Mouse (Mus musculus): Measurements from ENCODE around the gene 0610009B22Rik.
"Not testable (repeated sequence)": the region's sequence is repeated elsewhere in the genome, so short reads cannot be mapped to it uniquely, and the experiment has no call there.

The 0610009B22Rik gene

DNA sequence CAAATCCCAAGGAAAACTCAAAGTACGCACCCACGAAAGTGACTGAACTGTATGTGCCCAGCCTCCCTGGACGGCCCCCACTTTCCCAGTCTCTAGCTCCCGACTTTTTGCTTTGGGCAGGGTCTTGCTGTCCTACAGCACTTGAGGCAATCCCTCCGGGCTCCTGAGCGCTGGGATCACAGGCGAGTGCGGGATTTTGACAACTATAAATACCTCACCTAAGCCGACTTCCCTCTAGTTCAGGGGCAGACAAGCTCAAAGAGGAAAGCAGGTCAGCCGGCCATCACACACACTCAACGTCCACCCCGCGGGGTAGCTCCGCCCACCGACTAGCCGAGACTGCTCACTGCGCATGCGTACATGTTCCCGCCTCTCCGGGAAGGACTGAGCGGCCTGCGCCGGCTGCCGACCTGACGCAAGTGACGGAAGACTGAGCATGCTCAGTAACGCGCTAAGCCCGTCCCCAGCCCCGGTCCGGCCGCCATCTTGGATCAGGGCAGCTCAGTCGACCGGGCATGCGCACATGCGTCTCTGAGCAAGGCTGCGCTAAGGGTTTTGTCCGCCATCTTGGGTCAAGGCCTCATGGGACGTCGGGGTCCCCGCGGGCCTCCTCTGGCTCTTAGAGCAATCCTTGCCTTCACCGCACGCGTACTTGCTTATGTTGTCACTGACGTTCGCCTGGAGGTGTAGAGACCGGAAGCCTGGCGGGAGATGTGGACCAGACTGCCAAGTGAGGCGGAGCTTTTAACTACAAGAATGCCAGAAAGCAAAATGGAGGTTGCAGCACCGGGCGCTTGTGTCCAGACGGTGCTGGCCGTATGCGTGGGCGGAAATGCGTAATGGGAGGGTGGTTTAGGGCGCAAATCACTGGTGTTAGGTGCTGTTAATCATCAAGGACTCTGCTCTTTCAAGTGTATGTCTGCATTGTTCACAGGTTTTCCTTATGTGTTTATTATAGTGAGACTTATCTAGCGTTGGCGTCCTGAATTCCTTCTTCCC lies at the start of gene 0610009B22Rik:
0610009B22Rik (minus strand) TSS at position 545 of the 999 bp plus-strand sequence.
- DNase-seq (ENCODE audit: low read depth, low spot score), result peak; percentile 100

DNA sequence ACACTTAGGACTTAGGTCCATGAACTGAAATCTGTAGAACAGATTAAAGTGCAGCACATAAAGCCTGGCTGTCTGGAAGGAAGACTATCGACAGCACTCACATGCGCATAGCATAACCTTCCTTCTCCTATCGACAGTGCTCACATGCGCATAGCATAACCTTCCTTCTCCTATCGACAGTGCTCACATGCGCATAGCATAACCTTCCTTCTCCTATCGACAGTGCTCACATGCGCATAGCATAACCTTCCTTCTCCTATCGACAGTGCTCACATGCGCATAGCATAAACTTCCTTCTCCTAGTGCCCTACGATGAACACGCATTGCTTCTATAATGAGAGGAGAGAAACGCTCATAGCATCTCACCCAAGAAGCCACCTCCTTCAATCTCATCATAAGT lies 45.5 kb upstream of the 0610009B22Rik start:
- not testable (repeated sequence) for DNase-seq (ENCODE audit: low read depth, low spot score)

DNA sequence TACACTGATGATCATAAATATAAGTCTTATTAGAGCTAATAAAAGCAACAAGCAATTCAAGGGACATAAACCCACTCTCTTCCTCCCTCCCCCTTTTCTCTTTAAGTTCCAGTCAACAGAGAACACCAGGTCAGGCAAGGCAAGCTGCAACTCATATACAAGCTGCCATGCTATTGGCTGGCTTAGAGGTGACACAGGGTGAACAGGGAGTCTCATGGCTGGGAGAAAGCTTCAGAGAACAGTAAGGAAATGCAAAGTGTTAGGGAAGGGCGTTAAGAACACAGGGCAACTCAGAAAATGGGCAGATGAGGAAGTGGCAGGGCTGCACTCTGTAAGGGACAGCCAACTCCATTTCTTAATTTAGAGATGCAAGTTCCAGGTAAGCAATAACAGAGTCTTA lies 44.2 kb upstream of the 0610009B22Rik start:
- no peak for DNase-seq (ENCODE audit: low read depth, low spot score)

DNA sequence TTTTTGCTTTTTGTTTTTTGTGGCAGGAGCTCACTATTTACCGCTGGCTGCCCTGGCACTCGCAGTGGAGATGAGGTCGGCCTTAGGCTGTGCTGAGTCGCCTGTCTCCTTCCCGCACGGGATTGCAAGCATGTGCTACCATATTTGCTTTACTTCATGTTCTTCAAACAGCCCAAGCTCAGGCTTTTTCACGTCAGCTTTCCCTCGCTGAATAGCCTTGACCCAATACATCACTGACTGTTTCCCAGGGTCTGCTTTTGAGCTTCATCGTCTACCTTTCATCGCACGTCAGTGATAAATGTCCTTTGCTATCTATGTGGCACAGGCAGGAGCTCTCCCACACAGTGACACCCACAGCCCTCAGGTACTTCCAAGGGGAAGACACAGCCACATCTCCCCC lies 32.4 kb upstream of the 0610009B22Rik start:
- no peak for DNase-seq (ENCODE audit: low read depth, low spot score)

DNA sequence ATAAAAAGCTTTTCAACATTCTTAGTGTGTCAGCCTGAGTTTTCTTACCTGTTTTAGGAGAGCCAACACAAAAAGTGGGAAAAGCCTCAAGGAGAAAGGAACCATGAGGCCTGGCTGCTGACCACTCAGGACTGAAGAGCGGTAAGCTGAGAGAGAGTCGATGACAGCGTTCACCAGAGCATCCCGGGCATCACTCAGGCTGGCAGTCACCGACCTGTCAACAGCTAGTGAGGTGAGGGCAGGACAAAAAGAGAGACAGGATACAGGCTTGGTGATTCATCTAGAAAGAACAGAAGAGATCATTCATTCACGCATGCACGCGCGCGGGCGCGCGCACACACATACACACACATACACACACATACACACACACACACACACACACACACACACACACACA lies 18.4 kb upstream of the 0610009B22Rik start:
- no peak for DNase-seq (ENCODE audit: low read depth, low spot score)

DNA sequence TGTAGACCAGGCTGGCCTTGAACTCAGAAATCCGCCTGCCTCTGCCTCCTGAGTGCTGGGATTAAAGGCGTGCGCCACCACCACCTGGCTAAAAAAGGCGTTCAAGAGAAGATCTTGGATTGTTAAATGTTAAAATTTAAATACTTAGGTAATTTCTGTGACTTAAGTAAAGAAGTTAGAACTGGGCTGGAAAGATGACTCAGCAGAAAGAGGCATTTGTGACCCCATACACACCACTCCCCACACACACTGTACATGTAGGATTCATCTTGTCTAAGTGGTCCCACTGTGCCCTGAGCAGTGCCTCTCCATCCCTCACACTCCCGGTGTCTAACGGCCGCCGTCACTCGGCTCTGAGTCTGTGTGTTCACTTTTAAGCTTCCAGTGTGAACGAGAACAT lies 17.8 kb upstream of the 0610009B22Rik start:
- DNase-seq (ENCODE audit: low read depth, low spot score), result no peak

DNA sequence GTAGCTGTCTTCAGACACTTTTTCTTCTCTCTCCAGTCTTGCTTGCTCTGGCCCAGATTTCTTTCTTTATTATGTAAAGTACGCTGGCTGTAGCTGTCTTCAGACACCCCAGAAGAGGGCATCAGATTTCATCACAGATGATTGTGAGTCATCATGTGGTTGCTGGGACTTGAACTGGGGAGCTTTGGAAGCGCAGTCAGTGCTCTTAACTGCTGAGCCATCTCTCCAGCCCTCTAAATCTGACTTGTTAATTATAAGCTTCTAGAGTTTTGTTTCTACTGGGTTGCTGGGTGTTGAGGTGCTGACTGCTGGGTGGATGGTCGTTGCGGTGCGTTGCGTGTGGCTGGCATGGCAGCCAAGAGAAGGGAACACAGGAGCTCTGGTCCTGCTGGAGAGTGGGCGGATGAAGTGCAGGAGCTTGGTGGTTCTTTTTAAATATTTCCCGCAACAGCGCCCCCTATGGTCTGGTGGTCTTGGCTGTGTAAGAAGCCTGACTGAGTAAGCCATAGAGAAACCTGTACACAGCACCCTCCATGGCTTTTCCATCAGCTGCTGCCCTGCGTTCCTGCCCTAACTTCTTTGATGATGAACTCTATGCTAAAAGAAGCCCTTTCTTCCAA lies 14.8 kb upstream of the 0610009B22Rik start:
- DNase-seq (ENCODE audit: low read depth, low spot score), result peak; percentile 63

DNA sequence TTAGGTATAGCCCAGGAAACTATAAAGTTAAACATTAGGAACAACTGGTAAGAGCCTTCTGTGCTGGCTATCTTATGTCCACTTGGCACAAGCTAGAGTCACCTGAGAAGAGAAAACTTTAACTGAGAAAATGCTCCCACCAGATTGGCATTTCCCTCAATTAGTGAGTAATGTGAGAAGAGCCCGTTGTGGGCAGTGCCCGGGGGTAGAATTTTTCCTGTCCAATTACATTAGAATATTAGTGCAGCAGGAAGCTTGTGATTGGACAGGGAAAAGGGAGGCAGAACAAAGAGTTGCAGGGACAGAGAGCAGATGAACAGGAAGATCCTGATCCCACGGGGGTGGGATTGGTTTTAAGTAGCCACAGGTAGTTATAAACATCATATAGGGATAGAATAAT lies 14.2 kb upstream of the 0610009B22Rik start:
- no peak for DNase-seq (ENCODE audit: low read depth, low spot score)

DNA sequence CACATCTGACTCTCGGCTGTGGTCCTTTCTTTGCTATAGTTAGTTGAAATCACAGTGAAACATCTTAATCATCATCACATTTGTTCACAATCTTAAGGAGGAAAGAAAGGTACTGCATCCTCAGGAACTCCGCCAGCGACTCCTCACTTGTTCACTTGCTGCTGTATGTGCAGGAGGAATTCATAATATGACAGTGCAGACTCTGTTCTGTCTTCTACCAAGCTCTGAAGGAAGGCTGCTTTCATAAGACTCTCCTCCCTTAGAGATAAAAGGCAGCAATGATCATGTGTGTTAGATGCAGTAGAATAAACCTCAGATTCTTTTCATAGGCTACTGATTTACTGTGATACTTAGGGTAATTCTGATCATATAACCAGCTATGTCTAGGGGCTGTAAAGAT lies 6.3 kb upstream of the 0610009B22Rik start:
- no peak for DNase-seq (ENCODE audit: low read depth, low spot score)

DNA sequence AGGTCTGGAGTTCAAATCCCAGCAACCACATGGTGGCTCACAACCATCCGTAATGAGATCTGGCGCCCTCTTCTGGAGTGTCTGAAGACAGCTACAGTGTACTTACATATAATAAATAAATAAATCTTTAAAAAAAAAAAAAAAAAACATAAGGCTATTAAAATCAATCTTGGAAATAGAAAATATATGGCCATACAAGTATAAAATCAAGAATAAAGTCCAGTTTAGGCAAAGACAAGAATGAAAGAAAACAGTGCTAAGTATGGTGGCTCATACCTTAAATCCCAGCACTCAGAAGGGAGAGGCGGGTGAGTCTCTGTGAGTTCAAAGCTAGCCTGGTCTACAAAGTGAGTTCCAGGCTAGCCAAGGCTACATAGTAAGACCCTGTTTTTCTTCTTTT lies 1.9 kb upstream of the 0610009B22Rik start:
- DNase-seq (ENCODE audit: low read depth, low spot score), result not testable (repeated sequence)

DNA sequence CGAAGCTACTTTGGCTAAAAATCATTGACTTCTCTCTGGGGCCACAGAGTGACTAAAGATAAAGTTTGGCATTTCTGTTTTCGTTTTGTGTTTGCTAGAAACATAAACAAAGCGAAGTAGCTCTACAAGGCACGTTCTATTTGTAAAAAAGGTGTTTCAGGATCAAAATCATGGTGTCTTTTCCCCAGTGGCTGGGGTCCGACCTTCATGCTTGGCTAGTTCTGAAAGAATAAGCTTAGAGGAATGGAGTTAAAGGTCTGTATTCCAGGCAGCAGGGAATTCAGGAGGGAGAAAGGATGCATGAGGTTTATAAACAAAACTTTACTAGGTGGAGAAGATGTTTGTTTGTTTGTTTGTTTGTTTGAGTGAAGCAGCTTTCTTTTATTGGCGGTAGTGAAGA lies 669 bp upstream of the 0610009B22Rik start:
- DNase-seq (ENCODE audit: low read depth, low spot score), result no peak

DNA sequence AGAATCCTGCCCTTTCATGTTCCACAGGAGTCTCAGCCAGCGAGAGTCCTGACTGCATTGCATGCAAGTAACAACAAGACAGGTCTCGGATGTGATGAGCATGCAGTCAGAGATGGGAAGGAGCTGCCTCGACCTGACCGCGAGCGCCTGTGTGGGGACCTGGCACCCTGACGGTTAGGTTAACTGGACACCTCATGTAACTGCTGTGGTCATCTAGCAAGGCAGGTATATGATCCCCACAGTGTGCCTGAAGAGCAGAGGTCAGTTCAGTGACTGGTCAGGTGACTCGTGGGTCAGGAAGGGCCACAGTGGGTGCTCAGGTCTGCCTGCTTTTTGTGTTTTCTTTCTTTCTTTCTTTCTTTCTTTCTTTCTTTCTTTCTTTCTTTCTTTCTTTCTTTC lies 6.7 kb downstream of the 0610009B22Rik start:
- no peak for DNase-seq (ENCODE audit: low read depth, low spot score)

DNA sequence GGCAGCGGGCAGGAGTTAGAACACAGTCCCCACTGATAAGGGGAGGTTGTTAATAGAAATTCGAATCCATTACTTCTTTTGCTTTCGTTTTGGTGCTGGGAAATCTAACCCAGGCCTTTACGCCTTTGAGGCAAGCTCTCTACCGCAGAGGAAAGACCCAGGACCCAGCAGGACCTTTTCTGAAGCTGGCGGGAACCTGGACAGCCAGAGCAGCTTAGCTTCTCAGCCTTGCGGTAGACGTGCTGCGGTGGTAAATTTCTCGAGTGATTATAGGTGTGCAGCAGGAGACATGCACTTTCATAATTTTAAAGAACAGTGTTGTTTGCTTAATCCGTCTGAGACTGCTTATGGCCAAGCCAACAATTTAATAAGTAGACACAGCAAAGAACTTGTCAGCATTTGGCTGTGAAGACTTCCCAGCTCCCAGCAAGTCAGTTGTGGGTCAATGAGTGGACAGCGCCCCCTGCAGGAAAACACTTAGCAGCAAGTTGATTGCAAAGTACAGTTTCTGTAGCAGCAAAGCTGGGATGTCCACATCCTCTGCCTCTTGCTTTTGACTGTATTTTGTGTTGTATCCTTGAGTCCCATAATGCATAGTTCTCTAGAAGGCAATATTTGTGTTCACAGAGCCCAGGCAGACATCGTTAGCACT lies 7.2 kb downstream of the 0610009B22Rik start:
- peak; percentile 90 for DNase-seq (ENCODE audit: low read depth, low spot score)

DNA sequence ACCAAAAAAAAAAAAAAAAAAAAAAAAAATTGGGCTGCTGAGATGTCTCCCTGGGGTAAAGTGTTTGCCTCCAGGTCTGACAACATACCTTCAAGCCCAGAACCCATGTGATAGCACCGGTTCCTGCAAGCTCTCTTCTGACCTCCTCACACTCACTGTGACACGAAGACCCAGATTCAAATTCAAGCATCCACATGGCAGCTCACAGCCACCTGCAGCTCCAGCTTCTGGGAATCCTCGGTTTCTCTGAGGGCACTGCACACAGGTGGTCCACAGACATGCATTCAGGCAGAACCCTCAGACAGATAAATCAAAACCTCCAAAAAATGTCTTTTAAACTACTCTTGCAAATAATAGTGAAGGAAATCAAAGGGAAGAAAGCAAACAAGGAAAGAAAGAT lies 9.2 kb downstream of the 0610009B22Rik start:
- no peak for DNase-seq (ENCODE audit: low read depth, low spot score)

DNA sequence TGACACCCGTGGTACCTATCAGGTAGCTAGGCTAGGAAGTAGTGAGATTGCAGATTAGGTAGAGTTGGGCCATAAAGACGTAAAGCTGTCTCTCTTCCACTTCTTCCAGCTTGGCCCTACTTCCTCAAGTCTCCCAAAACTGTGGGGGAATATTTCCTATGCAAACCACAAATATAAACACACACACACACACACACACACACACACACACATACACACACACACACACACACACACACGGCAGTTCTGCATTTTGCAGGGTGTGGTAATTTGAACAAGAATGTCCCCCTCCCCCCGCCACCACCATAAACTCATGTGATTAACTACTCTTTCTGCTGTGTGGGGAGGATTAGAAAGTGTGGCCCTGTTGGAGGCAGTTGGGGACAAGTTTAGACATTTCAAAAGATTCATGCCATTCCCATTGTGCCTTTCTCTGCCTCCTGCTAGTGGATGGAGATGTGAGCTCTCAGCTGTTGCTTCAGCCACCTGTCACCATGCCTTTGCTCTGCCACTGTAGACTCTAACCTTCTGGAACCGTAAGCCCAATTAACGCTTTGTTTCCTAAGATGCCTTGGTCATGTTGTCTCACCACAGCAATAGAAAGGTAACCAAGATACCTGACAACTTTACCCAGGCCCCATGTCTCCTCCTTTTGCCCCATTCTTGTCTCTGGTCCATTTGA lies 10.8 kb downstream of the 0610009B22Rik start:
- no peak for DNase-seq (ENCODE audit: low read depth, low spot score)

DNA sequence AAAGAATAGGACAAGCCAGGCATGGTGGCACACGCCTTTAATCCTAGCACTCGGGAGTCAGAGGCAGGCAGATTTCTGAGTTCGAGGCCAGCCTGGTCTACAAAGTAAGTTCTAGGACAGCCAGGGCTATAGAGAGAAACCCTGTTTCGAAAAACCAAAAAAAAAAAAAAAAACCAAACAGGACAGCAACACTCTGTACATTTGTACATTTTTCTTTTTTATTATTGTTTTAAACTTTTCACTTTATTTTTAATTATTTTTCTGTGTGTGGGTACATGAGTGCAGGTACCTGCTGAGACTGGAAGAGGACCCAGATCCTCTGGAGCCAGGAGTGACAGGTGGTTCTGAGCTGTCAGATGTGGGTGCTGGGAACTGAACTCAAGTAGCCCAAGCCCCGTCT lies 13.3 kb downstream of the 0610009B22Rik start:
- DNase-seq (ENCODE audit: low read depth, low spot score), result no peak

DNA sequence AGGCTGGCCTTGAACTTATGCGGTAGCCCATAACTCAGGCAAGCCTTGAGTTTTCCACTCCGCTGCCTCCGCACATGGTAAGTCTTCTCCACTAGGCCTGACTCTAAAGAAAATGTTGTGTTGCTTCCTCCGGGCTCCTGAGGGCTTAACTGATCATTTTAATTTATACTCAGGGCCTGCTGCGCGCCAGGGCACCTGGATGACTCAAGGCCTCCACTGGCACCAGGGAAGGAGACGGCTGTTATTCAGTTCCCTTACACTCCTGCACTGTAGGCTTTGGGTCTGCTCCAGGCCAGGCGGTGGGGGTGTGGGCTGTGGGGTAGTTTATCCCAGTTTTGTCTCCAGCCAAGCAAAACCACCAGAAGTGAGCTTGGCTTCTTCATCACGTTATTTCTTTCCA lies 15.4 kb downstream of the 0610009B22Rik start:
- DNase-seq (ENCODE audit: low read depth, low spot score), result no peak

DNA sequence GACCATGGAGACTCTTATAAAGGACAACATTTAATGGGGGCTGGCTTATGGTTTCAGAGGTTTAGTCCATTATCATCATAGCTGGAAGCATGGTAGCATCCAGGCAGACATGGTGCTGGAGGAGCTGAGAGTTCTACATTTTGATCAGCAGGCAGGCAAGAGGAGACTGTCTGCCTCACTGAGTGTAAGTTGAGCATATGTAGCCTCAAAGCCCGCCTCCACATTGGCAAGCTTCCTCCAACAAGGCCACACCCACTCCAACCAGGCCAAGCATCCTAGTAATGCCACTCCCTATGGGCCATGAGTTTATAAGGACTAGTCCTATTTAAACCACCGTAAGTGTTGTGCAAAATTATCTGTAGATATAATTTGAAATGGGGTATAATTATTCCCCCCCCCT lies 17.3 kb downstream of the 0610009B22Rik start:
- DNase-seq (ENCODE audit: low read depth, low spot score), result no peak

DNA sequence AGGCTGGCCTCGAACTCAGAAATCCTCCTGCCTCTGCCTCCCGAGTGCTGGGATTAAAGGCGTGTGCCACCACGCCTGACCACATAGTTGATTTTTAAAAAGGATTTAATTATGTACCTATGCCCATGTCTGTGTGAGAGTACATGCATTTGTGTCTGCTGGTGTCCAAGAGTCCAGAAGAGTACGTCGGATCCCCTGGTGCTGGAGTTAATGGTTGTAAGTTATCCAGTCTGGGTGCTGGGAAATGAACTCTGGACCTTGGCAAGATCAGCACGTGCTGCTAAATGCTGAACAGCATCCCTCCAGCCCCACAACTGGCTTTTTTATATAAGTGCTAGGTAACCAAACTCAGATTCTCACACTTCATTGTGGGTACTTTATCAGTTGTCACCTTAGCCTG lies 17.8 kb downstream of the 0610009B22Rik start:
- DNase-seq (ENCODE audit: low read depth, low spot score), result no peak

DNA sequence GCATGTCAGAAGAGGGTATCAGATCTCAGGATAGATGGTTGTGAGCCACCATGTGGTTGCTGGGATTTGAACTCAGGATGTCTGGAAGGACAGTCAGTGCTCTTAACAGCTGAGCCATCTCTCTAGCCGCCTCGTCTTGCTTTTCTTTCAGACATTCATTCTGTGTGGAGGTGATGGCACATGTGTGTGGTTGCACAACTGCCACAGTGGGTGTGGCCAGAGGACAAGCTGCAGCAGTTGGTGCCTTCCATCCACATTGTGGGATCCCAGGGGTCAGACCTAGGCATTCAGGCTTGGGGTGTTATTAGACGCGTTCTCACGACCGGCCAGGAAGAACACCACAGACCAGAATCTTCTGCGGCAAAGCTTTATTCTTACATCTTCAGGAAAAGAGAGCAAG lies 23.9 kb downstream of the 0610009B22Rik start:
- DNase-seq (ENCODE audit: low read depth, low spot score), result not testable (repeated sequence)

DNA sequence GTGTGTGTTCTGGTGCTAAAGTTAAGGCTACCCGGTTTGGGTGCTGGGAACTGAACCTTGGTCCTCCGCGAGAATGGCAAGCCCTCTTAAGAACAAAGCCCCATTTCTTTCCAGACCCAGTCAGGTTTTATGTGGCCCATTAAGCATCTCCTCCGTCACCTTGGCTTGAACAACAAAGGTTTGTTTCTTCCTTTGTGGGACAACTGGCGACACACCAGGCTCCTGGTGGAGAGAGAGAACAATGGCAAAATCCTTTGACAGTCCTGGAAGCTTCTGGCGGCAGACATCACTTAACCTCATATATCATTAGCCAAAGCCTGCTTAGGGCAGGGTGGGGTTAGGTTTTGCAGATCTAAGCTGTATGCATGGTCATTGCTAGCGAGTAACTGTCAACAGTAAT lies 26.0 kb downstream of the 0610009B22Rik start:
- no peak for DNase-seq (ENCODE audit: low read depth, low spot score)

DNA sequence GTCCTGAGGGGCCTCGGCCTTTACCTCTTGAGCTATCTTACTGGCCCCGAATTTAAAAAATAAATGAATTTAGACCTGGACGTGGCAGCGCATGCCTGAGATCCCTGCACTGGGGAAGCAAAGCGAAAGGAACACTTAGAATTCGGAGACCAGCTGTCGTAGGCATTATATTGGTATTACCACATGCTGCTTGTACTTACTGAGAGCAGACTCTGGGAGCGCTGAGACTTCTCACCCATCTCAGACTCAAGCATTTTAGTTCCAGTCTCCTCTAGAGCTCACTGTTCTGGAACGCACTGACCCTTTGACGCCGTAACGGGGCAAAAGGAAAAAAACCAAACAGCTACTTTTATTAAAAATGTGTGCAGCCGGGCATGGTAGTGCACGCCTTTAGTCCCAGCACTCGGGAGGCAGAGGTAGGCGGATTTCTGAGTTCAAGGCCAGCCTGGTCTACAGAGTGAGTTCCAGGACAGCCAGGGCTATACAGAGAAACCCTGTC lies 26.8 kb downstream of the 0610009B22Rik start:
- no peak for DNase-seq (ENCODE audit: low read depth, low spot score)

Measured in A20 (cell line).